Mouse (Mus musculus) gastrocnemius, adult 2 months (tissue): Measurements from ENCODE around the gene Shroom3. TPM values are rescaled to one million over a fixed set of nuclear protein-coding genes. Genes with fewer than 3 reads are reported as not detected.

Experiments used
- DNase-seq: peaks from one replicate; pipeline ENCODE4 v3.0.0; 2022
- H3K27ac ChIP-seq: fragments of 200-600 bp; 2 replicates; pipeline ENCODE4 v1.8.1; 2022; ENCODE audit warnings: mild to moderate bottlenecking
- H3K4me3 ChIP-seq: fragments of 200-600 bp; 2 replicates; pipeline ENCODE4 v1.8.1; 2022; ENCODE audit warnings: mild to moderate bottlenecking, moderate library complexity
- CTCF ChIP-seq: fragments of 200-600 bp; IDR thresholded peaks from 2 replicates; pipeline ENCODE4 v1.8.1; 2022; ENCODE audit warnings: antibody characterized with exemption, mild to moderate bottlenecking, moderate library complexity
- intact Hi-C: fragments of 180-260 bp; cut with DNase I; formaldehyde crosslinking; loops from one replicate; pipeline ENCODE4 v1.15.1; 2025
- total RNA-seq, 2 experiments: library from RNA; stranded (reverse); gene quantifications; 2 replicates each; pipeline ENCODE4 v1.2.3; 2021

The Shroom3 gene
- total RNA-seq, 2 experiments from 2014 or later = 0.53 to 1.2 TPM

- TF ChIP-seq CTCF = no peak
- H3K4me3 ChIP-seq = peak overlapping the region; percentile 61
- intact Hi-C loops = loop anchor here (5.0 kb wide), 1 partner anchor 38 kb away; no protein-coding TSS in a partner anchor
- DNase-seq = no peak
- H3K27ac ChIP-seq = no peak overlapping the region
Measured at GRCm38 (mm10) chr5:92809416-92809750, 126.1 kb downstream of the Shroom3 start.

DNA sequence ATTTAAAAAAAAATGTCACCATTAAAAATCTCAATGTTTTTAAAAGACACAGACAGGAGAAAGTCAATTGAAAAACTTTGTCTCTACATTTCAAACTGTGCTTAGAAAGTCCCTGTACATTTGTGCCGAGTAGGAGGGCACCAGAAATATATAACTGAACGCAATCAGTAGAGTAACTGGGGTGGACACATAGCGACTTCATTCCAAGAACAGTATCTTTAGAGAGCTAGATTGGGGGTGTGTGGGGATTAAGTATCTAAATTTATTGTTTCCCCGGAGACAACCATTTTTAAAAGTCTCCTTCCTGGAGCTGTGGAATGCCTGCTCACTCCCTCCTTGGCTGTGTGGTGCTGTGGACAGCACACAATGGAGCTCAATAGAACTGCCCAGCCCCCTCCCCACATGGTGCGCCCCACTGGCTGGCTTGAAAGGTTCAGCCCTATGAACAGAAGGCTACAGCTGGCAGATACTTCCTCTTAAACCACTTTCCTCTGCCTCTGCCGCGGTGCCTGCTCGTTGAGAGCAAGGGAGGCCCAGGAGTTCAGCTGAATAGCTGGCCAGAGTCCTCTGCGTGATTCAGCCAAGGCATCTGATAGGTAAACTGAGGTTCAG lies 127.8 kb downstream of the Shroom3 start:
- intact Hi-C loops = no loop called here
- H3K4me3 ChIP-seq = no peak overlapping the region
- DNase-seq = no peak
- TF ChIP-seq CTCF = no peak
- no peak overlapping the region for H3K27ac ChIP-seq

GRCm38 (mm10) chr5:92811761-92812160 lies 128.5 kb downstream of the Shroom3 start:
- no peak for TF ChIP-seq CTCF
- no peak for DNase-seq
- no peak overlapping the region for H3K4me3 ChIP-seq
- H3K27ac ChIP-seq = no peak overlapping the region
- intact Hi-C loops = no loop called here

DNA sequence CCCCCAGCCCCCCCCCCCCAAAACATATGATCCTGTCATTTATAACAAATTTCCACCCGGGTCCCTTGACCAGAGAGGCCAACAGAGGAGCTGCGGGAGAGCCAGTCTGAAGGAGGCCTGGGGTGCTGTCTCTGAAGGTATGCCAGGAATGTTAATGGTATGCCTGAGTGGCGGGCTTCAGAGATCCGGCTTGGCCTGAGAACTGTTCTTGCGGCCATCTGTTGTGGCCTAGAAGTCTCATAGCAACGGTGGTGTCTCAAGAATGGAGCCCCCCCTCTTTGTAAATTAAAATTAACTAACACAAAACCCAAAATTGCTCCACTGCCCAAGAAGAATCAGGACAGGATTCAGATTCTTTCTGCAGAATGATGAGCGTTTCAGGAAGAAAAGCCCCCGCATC lies 129.7 kb downstream of the Shroom3 start:
- TF ChIP-seq CTCF = no peak
- Histone ChIP-seq H3K4me3 (no peak overlapping the region), H3K27ac (no peak overlapping the region)
- no peak for DNase-seq
- intact Hi-C loops = no loop called here

- no peak overlapping the region for H3K27ac ChIP-seq
- intact Hi-C loops = no loop called here
- no peak overlapping the region for H3K4me3 ChIP-seq
- TF ChIP-seq CTCF = no peak
- no peak for DNase-seq
Measured at GRCm38 (mm10) chr5:92813562-92813961, 130.3 kb downstream of the Shroom3 start.

DNA sequence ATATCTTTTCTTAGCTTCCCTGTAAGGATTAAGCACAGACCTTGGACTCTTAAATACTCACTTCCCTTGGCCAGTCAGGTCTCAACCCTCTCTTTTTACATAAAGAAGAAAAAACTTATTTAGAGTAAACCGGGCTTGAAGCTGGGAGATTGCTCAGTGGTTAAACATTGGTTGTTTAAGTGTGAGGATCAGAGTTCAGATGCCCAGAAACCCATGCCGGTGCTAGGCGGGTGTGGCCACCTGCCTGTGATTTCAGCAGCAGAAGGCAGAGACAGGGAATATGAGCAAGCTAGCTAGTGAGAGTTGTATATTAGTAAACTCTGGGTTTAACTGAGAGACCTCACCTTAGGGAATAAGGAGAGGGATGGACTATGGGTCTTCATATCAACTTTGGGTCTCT lies 131.4 kb downstream of the Shroom3 start:
- no peak overlapping the region for H3K4me3 ChIP-seq
- DNase-seq = no peak
- intact Hi-C loops = no loop called here
- no peak overlapping the region for H3K27ac ChIP-seq
- no peak for TF ChIP-seq CTCF

DNA sequence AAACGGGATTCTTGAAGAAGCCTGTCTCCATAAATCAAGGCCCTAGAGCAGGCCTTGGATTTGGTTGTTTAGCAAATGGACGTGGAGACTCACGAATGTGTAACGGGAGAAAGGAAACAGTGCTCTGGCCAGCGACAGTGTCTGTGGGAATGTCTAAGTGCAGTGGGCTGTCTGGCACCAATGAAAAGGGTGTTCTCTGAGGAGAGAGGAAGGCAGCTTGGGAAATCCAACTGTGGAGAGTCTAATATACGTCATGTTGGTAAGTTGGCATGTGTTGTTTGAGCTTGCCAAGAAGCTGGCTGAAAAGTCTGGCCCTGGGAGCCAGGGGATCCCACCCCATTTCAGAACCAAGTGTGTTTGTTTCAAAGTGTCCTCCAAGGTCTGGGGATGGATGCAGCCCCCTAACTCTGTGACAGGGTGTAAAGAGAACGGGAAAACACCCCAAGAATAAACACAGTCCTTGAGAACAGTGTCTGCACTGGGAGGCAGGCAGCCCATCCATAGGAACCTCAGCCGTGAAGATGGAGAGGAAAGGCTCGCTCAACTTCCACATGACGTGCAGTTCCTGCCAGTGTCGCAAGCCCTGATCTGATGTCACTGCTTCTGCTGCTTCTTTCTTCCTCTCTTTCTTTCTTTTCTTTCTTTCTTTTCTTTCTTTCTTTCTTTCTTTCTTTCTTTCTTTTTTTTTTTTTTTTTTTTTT lies 134.0 kb downstream of the Shroom3 start:
- no peak for TF ChIP-seq CTCF
- no peak overlapping the region for H3K27ac ChIP-seq
- intact Hi-C loops = no loop called here
- DNase-seq = no peak
- H3K4me3 ChIP-seq = no peak overlapping the region

DNA sequence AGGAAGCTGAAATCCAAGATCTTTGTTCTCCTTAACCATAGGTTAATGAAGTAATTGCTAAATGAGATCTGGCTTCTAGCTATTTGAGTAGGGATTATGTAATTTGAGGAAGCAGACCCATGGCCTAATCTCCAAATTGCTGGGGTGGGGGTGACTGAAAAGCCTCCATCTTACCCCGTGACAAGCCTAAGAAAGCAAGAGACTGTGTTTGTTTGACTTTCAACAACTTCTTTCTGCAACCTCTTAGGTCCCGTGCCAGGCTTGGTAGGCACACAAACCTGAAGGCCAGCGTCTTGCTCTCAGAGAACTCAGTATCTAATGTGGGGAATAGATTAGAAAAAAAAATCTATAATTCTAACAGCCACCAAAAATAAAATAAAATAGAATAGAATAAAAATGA lies 138.1 kb downstream of the Shroom3 start:
- intact Hi-C loops = no loop called here
- H3K27ac ChIP-seq = no peak overlapping the region
- no peak overlapping the region for H3K4me3 ChIP-seq
- no peak for TF ChIP-seq CTCF
- DNase-seq = no peak

DNA sequence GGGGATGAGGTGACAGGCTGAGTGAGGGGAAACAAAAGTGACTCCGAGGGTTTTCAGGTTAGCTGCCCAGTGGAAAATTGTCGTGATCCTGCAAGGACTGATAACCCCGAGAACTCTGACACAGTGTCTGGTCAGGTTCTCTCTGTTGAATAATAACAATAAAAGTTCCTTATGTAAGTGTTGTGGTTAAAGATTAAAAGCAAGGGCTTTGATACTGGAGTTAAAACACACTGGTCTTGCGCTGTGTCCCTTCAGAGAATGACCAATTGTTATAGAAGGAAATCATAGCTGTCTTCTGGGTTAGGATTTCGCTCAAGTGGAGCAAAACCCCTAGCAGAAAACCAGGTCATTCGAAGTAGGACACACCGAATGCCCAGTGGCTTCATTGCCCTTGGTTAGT lies 140.3 kb downstream of the Shroom3 start:
- DNase-seq = no peak
- no peak for TF ChIP-seq CTCF
- intact Hi-C loops = no loop called here
- no peak overlapping the region for H3K27ac ChIP-seq
- no peak overlapping the region for H3K4me3 ChIP-seq

DNA sequence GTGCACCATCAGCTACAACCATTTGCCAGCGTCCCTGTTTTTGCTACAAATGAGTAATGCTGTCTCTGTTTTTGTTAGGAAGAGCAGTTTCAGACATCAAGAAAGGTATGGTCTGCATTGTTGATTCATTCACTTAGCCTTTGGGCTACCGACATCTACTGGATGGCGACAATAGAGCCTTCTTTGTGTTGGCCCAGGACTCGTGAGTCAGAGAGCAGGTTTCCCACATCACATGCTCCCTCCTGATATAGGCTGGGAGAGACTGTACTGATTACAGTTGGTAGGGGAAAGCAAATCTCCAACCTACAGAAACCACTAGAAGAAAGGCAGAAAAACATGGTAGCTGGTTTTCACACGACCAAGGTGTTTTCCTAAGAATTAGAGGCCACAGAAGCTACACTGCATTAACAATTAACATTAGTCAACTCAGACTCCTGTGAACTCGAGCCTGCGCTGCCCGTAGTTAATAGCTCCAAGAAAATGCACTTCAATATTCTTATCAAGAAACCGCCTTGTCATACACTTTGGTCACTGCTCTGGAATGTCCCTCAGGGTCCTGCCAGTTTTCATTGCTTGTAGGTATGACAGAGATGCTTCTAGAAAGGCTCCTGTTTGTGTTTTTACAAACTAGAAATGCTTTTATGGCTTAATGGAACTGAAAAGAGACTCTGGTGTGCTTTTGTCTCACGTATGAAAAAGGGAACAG lies 141.2 kb downstream of the Shroom3 start:
- no peak overlapping the region for H3K4me3 ChIP-seq
- intact Hi-C loops = no loop called here
- no peak overlapping the region for H3K27ac ChIP-seq
- no peak for DNase-seq
- no peak for TF ChIP-seq CTCF

GRCm38 (mm10) chr5:92830391-92830790 lies 147.2 kb downstream of the Shroom3 start:
- TF ChIP-seq CTCF = no peak
- intact Hi-C loops = no loop called here
- H3K27ac ChIP-seq = no peak overlapping the region
- no peak overlapping the region for H3K4me3 ChIP-seq
- DNase-seq = no peak

DNA sequence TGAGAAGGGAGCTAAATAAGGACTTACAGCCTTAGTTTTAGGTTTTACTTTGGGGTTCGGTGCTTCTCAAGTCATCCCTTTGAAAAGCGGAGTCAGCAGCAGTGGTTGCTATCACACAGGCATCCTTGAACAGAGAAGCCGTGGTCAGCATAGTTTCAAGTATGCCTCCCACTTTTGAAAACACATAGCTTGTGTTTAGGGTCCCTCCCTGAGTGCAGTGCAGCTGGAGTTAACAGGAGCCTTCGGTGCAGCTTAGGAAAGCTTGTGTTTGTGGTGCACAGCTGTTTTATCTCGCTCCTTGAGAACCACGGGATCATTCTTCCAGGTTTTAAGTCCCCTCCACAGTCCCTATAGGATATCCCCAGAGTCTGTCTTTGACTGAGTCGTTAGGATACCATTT lies 151.3 kb downstream of the Shroom3 start:
- Histone ChIP-seq H3K4me3 (no peak overlapping the region), H3K27ac (no peak overlapping the region)
- DNase-seq = no peak
- TF ChIP-seq CTCF = no peak
- intact Hi-C loops = no loop called here

- H3K27ac ChIP-seq = no peak overlapping the region
- intact Hi-C loops = no loop called here
- H3K4me3 ChIP-seq = no peak overlapping the region
- DNase-seq = no peak
- TF ChIP-seq CTCF = no peak
Measured at GRCm38 (mm10) chr5:92837311-92837710, 154.1 kb downstream of the Shroom3 start.

GRCm38 (mm10) chr5:92838351-92838784 lies 155.1 kb downstream of the Shroom3 start:
- Histone ChIP-seq H3K27ac (no peak overlapping the region), H3K4me3 (no peak overlapping the region)
- DNase-seq = no peak
- no peak for TF ChIP-seq CTCF
- intact Hi-C loops = no loop called here
